Mouse (Mus musculus): ENCODE data around the gene Zcchc7.
"Not testable (repeated sequence)": the region's sequence is repeated elsewhere in the genome, so short reads cannot be mapped to it uniquely, and the experiment has no call there.

The Zcchc7 gene

DNA sequence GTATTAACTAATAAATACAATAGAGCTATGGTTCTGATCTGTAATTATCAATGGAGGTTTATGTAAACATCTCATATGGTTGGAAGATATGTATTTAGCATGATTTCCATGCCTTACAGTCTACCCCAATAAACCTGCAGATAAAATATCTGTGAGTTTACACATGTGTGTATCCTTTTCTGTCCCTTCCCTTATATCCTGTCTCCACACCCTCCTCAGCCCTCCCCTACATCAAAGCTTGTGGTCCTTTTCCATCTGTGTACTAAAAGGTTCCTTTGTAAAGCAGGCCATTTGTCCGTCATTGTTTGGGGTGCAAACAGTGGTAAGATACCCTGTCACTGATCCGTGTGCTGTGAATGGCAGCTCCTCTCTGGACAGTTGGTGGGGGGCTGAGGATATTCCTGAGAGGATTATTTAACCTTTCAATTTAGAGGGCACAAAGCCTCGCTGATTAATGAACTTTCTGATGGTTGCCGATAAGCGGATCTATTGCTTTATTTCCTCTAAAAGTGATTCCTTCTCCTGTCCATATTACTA lies 161.7 kb downstream of the Zcchc7 start:
- no peak for DNase-seq (ENCODE audit: low spot score)

DNA sequence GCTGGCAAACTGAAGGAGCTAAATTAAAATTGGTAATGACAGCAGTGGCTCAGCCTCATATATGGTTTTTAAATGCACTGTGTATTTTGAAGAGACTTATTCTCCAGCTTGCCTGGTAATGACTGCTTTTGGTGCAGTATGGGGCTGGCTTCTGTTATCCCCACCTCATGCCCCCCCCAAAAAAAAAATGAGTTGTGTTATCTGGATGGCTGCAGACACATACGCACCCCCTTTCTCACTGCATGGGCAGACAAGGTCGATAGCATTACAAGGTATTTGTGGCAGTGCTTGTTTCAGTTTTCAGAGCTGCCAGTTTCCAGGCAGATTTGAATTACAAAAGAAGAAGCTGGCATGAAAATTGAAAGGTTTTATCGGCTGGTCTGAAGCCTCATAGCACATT lies 162.2 kb downstream of the Zcchc7 start:
- no peak for DNase-seq (ENCODE audit: low spot score)

DNA sequence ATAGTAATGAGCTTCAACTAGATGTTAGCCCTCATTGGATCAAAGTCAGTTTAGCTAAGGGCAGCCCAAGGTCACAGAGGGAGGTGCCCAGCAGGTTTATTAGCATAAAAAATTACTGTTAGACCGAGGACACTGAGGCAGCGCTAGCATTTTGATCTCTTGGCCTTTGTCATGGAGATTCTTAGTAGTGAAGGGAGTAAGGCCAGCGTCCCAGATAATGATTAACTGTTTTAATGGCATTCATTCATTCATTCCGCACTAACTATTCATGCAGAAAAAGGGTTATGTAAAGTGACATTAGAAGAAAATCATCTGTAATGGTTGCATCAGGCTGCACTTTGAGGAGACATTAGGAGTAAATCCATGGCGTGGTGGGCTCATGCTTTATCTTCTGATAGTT lies 165.2 kb downstream of the Zcchc7 start:
- no peak for DNase-seq (ENCODE audit: low spot score)

DNA sequence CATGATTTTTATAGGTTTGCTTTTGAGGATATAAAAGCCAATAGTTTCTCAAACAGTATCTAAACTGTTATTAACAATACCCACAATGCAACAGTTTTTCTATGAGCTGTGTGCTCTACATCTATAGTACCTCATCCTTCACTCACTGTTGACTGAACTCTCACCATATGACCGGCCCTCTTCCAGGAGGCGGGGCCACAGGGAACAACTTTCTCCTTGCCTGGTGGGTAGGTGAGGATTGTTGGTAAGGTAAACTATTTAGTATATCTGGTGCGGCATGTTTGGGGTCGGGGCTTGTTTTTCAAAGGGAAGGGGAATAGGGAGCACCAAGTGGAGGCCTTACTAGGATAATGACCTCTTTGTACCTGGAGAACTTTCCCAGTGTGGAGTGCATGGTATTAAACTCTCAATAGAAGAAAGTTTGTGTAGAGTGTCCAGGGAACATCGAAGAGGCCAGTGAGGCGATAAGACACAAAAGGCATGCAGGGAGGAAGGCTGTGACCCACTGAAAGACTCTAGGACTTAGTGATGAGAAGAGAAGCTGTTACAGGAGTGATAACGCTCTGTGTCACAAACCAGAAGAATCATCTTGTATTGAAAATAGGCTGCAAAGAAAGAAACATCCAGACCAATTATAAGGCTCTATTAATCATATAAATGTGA lies 166.9 kb downstream of the Zcchc7 start:
- no peak for DNase-seq (ENCODE audit: low spot score)

DNA sequence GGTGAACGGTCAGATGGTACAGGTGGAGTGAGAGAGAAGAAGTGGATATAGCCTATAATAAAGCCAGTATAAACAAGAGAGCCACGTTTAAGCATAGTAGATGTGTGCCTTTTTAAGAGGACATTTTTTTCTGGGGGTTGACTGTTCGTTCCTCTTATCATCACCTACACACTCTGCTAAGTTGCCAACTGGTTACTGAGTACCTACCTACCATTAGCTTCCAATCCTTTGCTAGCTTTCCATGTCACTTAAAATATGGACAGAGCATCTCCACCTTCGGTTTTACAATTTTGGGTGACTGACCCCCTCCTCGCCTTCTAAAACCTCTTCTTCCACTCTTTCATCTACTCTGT lies 167.4 kb downstream of the Zcchc7 start:
- DNase-seq (ENCODE audit: low spot score) = no peak

DNA sequence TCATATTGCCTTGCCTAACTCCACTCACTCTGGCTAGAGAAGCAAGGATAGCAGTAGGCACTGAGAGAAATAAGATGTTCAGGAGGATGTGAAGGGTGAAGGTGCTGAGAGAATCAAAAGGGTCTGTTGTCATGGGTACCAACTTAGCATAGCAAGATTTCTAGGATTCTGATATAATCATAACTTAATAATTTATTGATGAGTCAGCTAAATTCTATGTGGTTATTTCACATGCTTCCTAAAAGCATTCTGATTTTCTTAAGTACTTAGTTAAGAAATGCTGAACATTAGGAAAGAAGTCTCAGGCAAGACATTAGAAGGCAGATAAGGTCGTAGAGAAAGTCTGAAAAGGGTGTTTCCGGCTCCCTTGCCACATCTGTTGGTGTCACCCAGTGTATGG lies 172.3 kb downstream of the Zcchc7 start:
- DNase-seq (ENCODE audit: low spot score) = no peak

DNA sequence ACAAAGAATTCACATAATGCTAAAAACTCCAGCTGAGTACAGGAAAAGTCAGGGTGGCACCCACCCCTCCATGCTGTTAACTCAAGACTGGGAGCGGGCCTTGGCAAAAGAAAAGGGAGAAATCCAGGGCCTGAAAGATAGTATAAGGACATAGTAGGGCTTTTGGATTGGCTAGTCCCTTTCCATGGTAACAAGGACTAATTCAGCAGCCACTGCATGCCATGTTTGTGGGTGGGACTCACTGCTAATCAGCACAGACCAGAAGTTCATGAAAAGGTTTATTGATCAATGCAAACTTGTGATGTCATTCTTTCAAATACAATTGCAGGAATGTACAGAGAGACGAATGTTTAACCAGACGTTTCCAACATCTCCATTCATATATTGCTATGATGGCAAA lies 173.1 kb downstream of the Zcchc7 start:
- no peak for DNase-seq (ENCODE audit: low spot score)

DNA sequence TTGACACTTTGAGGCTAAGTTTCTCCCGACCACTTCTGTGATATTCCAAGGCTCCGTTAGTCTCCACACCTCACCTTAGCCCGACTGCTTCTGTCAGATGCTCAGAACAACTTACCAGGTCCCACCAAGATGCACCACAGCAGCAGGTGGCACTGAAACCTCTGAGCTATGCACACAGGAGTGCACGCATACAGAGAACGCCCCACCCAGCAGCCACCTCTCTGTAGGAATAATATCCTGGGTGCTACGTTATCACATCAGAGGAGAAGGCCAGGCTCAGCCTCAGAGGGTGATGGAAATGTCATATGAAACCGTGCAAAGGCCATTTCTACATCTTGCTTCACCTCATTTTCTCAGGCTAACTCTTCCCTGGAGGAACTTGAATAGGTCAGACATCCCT lies 174.7 kb downstream of the Zcchc7 start:
- no peak for DNase-seq (ENCODE audit: low spot score)

DNA sequence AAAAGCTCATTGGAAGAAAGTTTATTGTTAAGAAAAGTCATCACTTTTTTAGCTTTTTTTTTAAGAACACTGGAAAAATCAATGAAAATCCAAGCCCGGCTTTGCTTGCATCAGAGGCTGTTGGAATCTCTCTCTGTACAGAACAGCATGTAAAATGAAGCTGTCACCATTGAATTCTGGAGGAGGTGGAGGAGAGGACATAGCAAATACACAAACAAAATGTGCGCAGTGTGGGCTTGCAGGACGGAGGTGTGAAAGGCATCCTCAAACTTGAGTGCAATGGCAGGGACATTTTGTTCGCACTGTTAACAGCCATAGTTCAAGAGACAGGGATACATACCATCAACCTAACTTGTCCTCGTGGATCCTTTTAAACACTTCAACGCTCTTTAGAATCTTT lies 176.1 kb downstream of the Zcchc7 start:
- no peak for DNase-seq (ENCODE audit: low spot score)

DNA sequence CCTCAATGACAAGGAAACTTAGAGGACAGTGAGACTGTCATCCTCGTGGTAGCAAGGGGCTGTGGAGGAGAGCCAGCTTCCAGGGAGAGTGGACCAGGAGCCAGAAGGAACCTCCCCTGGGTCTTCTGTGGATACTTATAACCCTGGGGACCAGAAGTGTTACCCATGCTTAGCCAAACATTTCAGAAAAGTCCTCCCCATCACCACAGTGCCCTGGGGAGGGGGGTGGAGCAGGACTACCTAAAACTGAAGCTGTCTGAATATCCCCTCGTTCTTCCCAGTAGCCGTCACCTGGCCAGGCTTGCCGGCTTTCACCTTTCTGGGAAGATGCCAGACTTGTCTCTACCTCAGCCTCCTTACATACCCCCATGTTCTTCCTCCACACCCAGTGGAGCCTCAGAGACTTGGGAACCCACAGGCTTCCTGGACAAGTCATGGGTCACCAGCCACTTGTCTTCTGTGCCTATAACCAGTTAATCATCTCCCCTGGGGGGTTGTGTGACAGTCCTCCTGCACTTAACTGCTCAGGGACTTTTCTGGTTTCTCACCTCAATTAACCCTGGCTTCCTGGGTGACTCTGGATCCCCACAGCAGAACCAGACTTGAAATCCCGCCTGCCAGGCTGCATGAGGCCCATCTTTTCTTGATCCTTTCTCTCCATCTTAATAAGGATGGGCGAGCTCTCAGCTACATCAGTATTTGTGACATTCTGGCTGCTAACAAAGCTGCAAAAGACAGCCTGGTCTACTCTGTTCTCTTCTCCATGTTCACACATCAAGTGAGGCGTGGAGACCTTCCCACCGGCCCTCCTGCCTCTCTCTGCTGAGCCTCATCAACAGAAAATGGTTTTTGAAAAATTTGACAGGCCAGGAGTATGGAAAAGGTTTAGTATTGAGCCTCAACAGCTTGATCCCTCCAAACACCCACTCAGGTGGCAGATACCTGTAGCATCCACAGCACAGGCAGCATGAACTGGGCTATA lies 183.0 kb downstream of the Zcchc7 start:
- no peak for DNase-seq (ENCODE audit: low spot score)

DNA sequence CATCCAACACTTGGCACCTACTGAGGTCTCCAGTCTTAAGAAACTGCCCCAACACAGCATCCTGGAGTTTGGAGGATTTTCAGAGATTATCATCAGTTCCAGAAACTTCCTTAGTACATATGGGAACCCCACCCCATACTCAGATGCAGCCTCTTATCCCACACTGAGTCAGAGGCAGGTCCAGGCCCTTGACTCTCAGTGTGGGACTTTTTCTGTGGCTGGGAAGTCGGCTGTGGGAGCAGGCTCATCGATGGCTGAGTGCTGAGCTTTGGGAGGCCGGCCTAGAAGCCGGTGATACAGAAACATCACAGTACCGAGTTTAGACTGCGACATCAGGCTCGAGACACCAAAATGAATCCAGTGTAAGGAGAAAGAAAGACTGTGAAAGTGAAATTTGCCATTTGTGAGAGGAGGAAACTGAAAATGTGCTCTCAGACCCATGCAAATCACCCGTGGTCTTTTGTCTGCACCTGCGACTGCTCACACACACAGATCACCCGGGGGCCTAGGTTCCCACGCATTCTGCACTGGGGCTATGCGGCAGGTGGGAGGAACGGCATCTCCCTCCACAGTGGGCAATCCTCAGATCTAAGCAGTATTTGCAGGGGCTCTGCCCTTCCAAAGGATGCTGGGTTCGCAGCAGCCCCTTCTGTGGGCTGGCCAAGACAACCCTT lies 184.0 kb downstream of the Zcchc7 start:
- DNase-seq (ENCODE audit: low spot score) = no peak

DNA sequence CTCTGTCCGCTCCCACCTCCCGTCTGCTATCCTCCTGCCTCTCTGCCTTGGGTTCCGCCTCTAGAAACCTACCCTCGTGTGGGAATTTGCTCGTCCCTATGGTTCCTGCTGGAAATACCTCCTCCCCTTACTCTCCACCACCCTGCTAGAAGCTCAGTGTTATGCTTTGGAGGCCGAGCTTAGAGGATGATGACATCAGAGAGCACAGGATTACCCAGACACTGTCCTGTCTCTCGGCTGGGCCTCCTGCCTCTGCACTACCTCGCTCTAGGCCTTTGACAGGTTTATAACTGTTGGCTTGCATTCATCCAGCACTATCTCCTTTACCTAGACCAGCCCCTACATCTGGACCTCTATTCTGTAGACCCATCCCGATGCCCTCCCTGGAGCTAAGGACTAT lies 184.6 kb downstream of the Zcchc7 start:
- no peak for DNase-seq (ENCODE audit: low spot score)

DNA sequence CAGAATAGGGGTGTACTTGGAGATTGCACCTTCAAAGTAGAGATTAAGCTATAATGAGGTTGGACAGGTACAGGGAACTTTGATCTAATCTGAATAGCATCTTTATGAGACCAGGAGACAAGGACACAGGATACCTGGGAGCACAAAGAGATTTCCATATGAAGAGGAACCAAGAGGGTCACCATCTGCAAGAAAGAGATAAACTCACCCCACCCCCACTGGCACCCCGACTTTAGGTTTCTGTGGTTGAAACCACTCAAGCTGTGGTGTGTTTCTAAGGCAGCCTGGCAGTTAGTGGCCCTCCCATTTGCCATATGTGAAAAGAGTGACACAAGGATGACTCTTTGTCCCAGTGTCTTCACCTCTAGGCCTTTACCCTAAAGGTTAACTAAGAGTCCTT lies 186.6 kb downstream of the Zcchc7 start:
- no peak for DNase-seq (ENCODE audit: low spot score)

DNA sequence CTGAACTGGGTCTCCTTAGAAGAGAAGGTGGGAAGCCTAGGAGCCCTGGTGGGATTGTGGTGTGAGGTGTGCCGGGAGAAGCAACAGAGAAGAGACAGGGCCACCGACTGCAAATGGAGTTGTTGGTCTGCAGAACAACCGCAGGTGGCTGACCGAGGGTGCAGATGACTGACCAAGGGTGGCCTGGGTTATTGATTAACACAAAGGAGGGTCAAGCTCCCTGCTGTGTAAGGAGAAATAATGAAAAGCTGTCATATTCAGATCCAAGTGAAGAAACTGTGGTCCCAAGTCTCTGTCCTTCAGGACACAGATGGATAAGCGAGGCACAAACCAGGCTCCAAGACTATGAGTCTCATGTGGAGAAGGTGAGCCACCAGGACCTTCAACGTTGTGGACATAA lies 187.8 kb downstream of the Zcchc7 start:
- no peak for DNase-seq (ENCODE audit: low spot score)

DNA sequence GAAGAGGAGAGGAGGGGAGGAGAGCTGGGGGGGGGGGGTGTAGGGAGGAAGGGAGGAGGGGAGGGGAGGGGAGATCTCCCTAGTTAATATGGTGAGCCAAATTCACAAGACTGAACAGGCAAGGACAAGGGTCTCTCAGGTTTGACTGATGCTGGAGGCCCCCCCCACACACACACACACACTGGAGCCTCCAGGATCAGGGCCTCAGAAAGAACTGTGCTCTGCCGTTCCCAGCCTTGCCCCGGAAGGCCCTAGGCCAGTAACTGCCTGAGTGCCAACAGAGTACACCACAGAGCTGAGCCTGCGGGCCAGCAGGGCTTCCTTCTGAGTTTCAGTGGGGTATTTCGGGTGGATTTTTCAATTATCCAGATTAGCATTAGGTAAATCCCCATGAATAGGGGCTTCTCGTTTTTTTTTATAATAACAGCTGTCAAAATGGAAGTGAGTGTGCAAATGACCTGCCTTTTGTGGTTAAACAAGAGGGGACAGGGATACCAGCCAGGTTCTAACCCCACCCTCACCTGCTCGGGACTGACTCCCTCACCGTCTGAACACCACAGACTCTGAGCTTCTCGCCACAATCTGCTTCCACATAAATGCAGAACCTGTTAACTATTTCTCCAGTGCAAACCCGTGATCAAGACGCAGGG lies 188.9 kb downstream of the Zcchc7 start:
- no peak for DNase-seq (ENCODE audit: low spot score)

DNA sequence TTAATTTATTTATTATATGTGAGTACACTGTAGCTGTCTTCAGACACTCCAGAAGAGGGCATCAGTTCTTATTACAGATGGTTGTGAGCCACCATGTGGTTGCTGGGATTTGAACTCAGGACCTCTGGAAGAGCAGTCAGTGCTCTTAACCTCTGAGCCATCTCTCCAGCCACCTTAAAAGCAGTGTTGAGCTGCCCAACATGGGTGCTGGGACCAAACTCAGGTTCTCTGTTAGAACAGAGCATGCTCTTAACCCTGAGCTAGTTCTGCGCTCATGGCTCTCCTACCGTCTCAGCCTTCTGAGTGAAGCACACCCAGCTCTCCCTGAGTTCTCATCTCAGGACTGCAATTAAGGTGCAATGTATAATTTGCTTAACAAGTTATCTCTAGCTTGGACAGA lies 190.4 kb downstream of the Zcchc7 start:
- DNase-seq (ENCODE audit: low spot score) = not testable (repeated sequence)

DNA sequence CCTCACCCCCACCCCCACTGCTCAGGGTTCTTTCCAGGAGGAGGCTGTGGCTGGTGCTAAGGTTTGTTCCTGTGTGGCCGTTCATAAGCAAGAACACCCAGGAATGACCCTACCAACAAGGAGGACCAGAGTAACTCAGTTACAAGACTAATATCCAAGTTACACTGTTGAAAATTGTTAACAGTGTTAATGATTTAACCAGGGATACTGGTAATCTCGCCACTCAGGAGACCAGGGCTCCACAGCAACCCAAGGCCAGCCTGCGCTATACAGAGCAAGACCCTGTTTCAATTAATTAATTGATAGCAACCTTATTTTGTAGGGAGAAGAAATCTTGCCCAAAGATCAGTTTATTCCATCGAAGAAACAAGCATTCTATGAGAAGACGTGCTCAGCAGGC lies 191.8 kb downstream of the Zcchc7 start:
- DNase-seq (ENCODE audit: low spot score) = no peak

DNA sequence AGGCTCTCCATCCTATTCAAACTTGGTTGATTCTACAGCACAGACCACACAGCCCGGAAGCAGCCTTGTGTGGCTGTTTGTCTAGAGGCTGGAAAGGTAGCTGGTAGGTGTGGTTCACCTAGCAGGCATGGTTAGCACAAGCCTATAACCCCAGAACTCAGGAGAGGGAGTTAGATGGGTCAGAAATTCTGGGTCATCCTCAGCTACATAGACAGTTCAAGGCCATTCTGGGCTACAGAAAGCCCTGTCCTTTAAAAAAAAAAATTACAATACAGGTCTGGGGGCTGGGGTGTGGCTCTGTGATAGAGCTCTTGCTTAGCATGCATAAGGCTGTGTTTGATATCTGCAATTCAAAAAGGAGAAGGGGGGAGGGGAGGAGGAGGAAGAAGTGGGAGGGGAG lies 192.6 kb downstream of the Zcchc7 start:
- DNase-seq (ENCODE audit: low spot score) = no peak

DNA sequence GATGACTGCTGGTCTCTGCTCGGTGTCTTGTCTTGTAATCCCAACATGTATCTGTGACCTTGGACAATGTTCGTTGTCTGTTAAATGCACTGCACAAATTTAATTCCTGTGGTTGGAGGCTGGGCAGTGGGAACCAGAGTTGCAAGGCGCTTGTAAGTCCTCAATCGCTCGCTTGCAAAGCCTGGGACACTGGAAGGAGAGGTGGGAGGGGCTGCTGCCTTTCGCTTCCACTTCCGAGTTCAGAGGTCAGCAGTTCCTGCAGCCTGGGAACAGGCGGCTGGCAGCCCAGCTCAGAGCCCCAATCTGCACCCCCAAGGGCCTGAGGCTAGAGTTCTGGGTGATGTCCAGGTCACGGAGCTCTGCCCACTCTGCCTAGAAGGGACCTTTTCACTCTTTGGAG lies 197.4 kb downstream of the Zcchc7 start:
- DNase-seq (ENCODE audit: low spot score) = no peak

DNA sequence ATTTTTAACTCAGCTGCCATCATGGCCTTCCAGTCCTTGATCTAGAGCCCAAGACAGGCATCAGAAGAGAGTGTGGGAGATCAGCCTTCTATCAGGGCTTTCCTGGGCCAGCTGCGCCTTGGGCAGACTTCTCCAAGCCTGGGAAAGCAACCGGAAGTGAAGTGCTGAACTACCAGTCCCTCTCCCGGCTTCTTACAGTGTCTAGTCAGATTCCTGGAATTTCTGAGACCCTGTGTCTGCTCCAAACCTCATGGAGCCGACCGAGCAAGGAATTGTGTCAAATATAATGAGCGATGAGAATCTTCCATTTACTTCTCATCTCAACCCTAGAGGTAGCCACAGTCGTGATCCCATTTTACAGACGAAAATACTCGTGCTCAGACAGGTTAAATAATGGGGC lies 203.1 kb downstream of the Zcchc7 start:
- DNase-seq (ENCODE audit: low spot score) = no peak

DNA sequence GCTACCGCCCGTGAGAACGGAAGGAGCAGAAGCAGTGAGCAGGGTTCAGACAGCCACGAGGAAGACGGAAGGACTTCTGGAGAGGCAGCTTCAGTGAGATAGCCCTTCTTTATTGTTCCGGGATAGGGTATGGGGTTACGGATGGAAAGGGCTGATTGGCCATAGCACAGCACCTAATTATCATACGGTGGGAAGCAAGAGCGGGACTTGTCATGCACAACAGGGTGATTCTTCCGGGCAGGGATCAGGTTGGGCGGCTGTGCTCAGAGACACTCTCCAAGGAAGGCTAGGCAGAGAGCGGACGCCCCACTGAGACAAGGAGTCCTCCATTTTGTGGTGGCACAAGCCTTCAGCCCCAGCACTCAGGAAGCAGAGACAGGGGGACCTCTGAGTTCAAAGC lies 203.5 kb downstream of the Zcchc7 start:
- no peak for DNase-seq (ENCODE audit: low spot score)

DNA sequence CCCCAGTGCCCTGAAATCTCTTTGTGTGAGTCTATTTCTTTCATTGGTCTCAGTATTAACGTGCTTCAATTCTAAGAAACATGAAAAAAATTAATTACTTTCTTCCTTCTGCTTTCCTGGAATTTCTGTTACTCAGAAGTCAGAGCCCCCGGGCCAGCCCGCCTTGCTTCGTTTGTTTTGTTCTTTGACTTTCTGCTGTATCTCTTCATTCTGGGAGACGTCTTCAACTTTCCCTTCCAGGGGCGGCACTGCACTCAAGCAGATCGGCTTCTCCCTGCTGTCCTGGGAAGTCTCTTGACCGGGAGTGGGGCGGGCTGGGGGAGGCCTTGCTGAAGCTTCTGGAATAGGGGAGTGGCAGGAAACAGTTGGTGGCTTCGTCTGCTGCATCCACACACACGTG lies 207.5 kb downstream of the Zcchc7 start:
- DNase-seq (ENCODE audit: low spot score) = no peak
